Mouse (Mus musculus): ENCODE data around the gene Syngr4.
"Not testable (repeated sequence)": the region's sequence is repeated elsewhere in the genome, so short reads cannot be mapped to it uniquely, and the experiment has no call there.

Gene Syngr4

DNA sequence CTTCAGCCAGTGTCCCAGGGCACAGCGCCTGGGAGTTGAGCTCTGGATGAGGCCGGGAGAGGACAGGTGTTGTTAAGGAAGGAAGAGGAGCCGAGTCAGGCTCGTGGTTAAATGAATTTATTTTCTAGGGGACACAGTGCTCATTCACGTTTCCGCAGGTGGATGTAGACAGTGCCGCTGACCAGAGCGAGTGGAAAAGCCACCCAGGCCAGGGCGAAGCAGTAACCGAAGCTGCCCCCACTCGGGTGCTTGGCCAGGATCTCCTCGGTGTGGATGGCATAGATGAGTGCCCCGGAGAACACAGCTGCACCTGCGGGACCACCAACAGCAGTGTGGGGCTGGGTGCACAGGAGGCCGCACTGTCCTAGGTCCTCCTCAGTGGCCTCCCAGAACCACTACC lies 21.4 kb upstream of the Syngr4 start:
- in situ Hi-C loops (cut with MboI; ENCODE audit: low pct_unique_long_range_greater_than_20kb in 1 of 2, low sequenced_read_pairs in 2 of 2, unreplicated experiment in 1 of 2), result no loop called here

- in situ Hi-C loops (cut with MboI; ENCODE audit: low pct_unique_long_range_greater_than_20kb in 1 of 2, low sequenced_read_pairs in 2 of 2, unreplicated experiment in 1 of 2), result no loop called here
Observed at GRCm38 (mm10) chr7:45917004-45917704, 20.6 kb upstream of the Syngr4 start.

- in situ Hi-C loops (cut with MboI; ENCODE audit: low pct_unique_long_range_greater_than_20kb in 1 of 2, low sequenced_read_pairs in 2 of 2, unreplicated experiment in 1 of 2), result no loop called here
Observed at GRCm38 (mm10) chr7:45916056-45917003, 19.8 kb upstream of the Syngr4 start.

DNA sequence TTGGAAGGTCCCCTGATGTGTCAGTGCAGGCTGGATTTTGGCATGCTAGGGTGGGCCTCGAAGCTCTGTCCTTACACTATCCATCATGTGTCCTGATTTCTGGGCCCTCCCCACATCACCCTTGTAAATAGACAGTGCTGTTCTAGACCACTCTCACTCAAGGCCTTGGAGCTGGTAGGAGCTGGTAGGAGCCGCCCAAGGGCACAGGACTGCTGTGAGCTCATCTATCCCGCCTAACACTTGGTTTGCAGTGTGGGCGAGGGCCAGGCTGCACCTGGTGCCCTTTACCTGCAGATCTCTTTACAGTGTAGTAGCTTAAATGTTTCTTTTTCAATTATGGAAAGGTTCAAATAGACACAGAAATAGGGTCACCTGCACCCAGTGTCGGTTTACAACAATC lies 18.5 kb upstream of the Syngr4 start:
- in situ Hi-C loops (cut with MboI; ENCODE audit: low pct_unique_long_range_greater_than_20kb in 1 of 2, low sequenced_read_pairs in 2 of 2, unreplicated experiment in 1 of 2), result no loop called here

DNA sequence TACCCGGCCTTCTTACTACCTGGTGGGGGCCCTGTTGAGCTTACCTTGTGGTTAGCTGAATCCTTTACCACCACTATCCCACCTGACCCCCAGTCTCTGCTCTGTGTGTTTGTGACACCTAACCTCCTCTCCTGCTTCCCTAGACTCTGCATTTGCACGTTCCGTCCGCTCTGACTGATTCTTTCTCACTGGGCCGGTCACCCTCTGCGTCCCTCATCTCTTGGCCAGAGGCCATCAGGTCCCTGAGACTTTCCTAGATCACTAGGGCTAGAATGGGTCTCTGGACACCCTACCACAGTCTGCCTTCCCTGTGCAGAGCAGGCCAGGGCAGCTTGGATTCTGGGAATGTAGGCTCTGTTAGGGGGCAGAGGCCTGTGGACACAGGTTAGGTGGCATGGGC lies 17.6 kb upstream of the Syngr4 start:
- in situ Hi-C loops (cut with MboI; ENCODE audit: low pct_unique_long_range_greater_than_20kb in 1 of 2, low sequenced_read_pairs in 2 of 2, unreplicated experiment in 1 of 2), result no loop called here

GRCm38 (mm10) chr7:45909145-45909544 lies 12.6 kb upstream of the Syngr4 start:
- in situ Hi-C loops (cut with MboI; ENCODE audit: low pct_unique_long_range_greater_than_20kb in 1 of 2, low sequenced_read_pairs in 2 of 2, unreplicated experiment in 1 of 2), result no loop called here

- in situ Hi-C loops (cut with MboI; ENCODE audit: low pct_unique_long_range_greater_than_20kb in 1 of 2, low sequenced_read_pairs in 2 of 2, unreplicated experiment in 1 of 2), result no loop called here
Observed at GRCm38 (mm10) chr7:45908384-45908783, 11.9 kb upstream of the Syngr4 start.

GRCm38 (mm10) chr7:45906622-45907021 lies 10.1 kb upstream of the Syngr4 start:
- in situ Hi-C loops (cut with MboI; ENCODE audit: low pct_unique_long_range_greater_than_20kb in 1 of 2, low sequenced_read_pairs in 2 of 2, unreplicated experiment in 1 of 2), result no loop called here

GRCm38 (mm10) chr7:45902481-45903002 lies 6.0 kb upstream of the Syngr4 start:
- in situ Hi-C loops (cut with MboI; ENCODE audit: low pct_unique_long_range_greater_than_20kb in 1 of 2, low sequenced_read_pairs in 2 of 2, unreplicated experiment in 1 of 2), result no loop called here

DNA sequence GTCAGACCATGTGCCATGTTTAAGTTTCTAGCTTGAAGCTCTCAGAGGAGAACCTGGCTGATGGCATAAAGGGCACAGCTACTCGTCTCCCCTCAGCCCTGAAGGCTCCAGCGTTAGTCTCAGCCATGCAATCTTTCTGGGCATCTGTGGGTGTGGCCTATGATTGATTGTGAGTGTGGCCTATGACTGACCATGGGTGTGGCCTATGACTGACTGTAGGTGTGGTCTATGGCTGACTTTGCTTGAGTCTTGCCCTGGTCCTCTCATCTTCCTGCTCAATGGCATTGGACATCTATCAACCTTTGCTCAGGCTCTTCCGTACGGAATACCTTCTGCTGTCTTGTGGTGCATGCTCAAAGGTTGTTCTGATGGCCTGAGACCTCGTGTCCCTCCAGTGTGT lies 5.0 kb upstream of the Syngr4 start:
- in situ Hi-C loops (cut with MboI; ENCODE audit: low pct_unique_long_range_greater_than_20kb in 1 of 2, low sequenced_read_pairs in 2 of 2, unreplicated experiment in 1 of 2), result no loop called here

GRCm38 (mm10) chr7:45898125-45898524 lies 1.6 kb upstream of the Syngr4 start:
- in situ Hi-C loops (cut with MboI; ENCODE audit: low pct_unique_long_range_greater_than_20kb in 1 of 2, low sequenced_read_pairs in 2 of 2, unreplicated experiment in 1 of 2), result not testable (repeated sequence)

- in situ Hi-C loops (cut with MboI; ENCODE audit: low pct_unique_long_range_greater_than_20kb in 1 of 2, low sequenced_read_pairs in 2 of 2, unreplicated experiment in 1 of 2), result no loop called here
Observed at GRCm38 (mm10) chr7:45897258-45897757, 794 bp upstream of the Syngr4 start.

GRCm38 (mm10) chr7:45895931-45896516 lies 490 bp downstream of the Syngr4 start:
- in situ Hi-C loops (cut with MboI; ENCODE audit: low pct_unique_long_range_greater_than_20kb in 1 of 2, low sequenced_read_pairs in 2 of 2, unreplicated experiment in 1 of 2), result no loop called here

DNA sequence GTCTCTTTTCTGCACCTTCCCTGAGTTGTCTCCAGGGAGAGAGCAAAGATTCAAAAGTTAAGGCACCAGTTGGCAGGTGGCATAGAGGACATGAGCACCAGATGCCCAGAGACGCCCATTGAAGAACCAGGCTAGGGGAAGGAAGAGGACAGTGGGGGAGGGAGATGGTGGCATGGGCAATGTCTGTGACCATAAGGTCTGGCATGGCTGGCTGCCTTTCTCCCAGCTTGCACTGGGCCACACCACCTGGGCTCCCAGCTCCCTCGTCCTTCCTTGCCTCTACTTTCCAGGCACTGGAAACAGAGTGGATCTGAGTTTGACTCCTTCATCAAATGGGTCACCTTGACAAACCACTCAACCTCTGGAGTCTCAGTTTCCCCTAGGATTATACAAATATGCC lies 3.9 kb downstream of the Syngr4 start:
- in situ Hi-C loops (cut with MboI; ENCODE audit: low pct_unique_long_range_greater_than_20kb in 1 of 2, low sequenced_read_pairs in 2 of 2, unreplicated experiment in 1 of 2), result no loop called here

DNA sequence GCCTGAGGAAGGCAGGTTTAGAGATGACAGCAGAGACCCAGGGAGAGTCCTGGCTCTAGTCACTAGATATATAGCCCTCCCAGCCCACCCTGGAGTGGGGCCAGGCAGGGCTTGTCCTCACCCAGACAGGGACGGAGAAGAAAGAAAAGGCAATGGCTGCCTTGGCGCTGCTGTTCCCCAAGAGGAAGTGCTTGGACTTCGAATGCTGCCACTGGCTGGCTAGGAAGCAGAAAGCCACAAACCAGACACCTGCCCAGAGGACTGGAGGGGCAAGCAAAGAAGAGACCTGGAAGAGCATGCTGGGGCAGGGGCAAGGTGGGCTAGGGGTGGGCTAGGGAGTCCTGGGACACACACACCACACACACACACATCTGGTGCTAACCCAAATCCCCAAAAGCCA lies 9.3 kb downstream of the Syngr4 start:
- in situ Hi-C loops (cut with MboI; ENCODE audit: low pct_unique_long_range_greater_than_20kb in 1 of 2, low sequenced_read_pairs in 2 of 2, unreplicated experiment in 1 of 2), result no loop called here

- in situ Hi-C loops (cut with MboI; ENCODE audit: low pct_unique_long_range_greater_than_20kb in 1 of 2, low sequenced_read_pairs in 2 of 2, unreplicated experiment in 1 of 2), result no loop called here
Observed at GRCm38 (mm10) chr7:45881011-45881410, 15.5 kb downstream of the Syngr4 start.

DNA sequence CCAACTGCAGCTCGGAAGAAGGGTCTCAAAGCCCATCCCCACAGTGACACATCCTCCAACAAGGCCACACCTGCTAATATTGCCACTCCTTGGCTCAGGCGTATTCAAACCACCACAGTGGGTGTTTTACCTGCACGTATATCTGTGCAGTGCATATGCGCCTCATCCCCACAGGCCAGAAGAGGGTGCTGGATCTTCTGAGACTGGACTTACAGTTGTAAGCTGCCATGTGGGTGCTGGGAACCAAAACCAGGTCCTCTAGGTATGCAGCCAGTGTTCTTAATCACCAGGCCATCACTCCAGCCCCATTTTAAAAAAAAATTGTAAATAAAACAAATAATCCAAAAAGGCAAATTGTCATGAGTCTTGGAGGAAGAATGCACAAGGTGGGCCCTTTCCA lies 16.0 kb downstream of the Syngr4 start:
- in situ Hi-C loops (cut with MboI; ENCODE audit: low pct_unique_long_range_greater_than_20kb in 1 of 2, low sequenced_read_pairs in 2 of 2, unreplicated experiment in 1 of 2), result no loop called here

GRCm38 (mm10) chr7:45878278-45878677 lies 18.2 kb downstream of the Syngr4 start, which contains the start of gene Grin2d:
Gene Grin2d, minus strand, starts transcription at chr7:45878378.
- in situ Hi-C loops (cut with MboI; ENCODE audit: low pct_unique_long_range_greater_than_20kb in 1 of 2, low sequenced_read_pairs in 2 of 2, unreplicated experiment in 1 of 2), result not testable (repeated sequence)

- in situ Hi-C loops (cut with MboI; ENCODE audit: low pct_unique_long_range_greater_than_20kb in 1 of 2, low sequenced_read_pairs in 2 of 2, unreplicated experiment in 1 of 2), result no loop called here
Observed at GRCm38 (mm10) chr7:45876895-45877294, 19.6 kb downstream of the Syngr4 start.

All from mouse embryonic stem cell (cell line).